Mouse (Mus musculus) C2C12 (cell line): Measurements from ENCODE around the gene Tmem185b. TPM values are rescaled to one million over a fixed set of nuclear protein-coding genes. Genes with fewer than 3 reads are reported as not detected.

Experiments
- H3K27me3 ChIP-seq: one replicate; pipeline ENCODE4 v1.6.1; 2011; ENCODE audit not compliant: control insufficient read depth, insufficient read depth, insufficient read length
- H3K36me3 ChIP-seq: one replicate; pipeline ENCODE4 v1.6.1; 2011; ENCODE audit not compliant: control insufficient read depth, insufficient read depth
- H3K4me3 ChIP-seq: one replicate; pipeline ENCODE4 v1.5.1; 2011; ENCODE audit warnings: mild to moderate bottlenecking, control low read depth; ENCODE audit not compliant: poor library complexity, insufficient read depth, severe bottlenecking
- H3K79me2 ChIP-seq: one replicate; pipeline ENCODE4 v1.6.1; 2011; ENCODE audit not compliant: control insufficient read depth, insufficient read depth
- H3K79me3 ChIP-seq: one replicate; pipeline ENCODE4 v1.6.1; 2011; ENCODE audit warnings: low read depth, control low read depth
- H3ac ChIP-seq: one replicate; pipeline ENCODE3; 2011; ENCODE audit warnings: low read depth; ENCODE audit not compliant: control insufficient read depth, insufficient read length
- CEBPB ChIP-seq: IDR thresholded peaks from one replicate; pipeline ENCODE4 v1.6.1; 2011; ENCODE audit warnings: low read depth, mild to moderate bottlenecking, control low read depth, moderate library complexity
- CTCF ChIP-seq: IDR thresholded peaks from one replicate; pipeline ENCODE4 v1.5.1; 2011; ENCODE audit not compliant: control insufficient read depth, insufficient read depth, insufficient read length
- FOSL1 ChIP-seq: IDR thresholded peaks from one replicate; pipeline ENCODE4 v1.8.0; 2011; ENCODE audit warnings: mild to moderate bottlenecking, low read length; ENCODE audit not compliant: poor library complexity, insufficient read depth, severe bottlenecking
- MAX ChIP-seq: IDR thresholded peaks from one replicate; pipeline ENCODE4 v1.6.1; 2011; ENCODE audit warnings: mild to moderate bottlenecking, control low read depth
- MYOD1 ChIP-seq: IDR thresholded peaks from one replicate; pipeline ENCODE4 v1.6.1; 2011; ENCODE audit warnings: low read depth; ENCODE audit not compliant: control insufficient read depth, insufficient read length
- MYOG ChIP-seq: IDR thresholded peaks from one replicate; pipeline ENCODE4 v1.6.1; 2011; ENCODE audit not compliant: control insufficient read depth, insufficient read length; ENCODE audit errors: extremely low read depth
- USF1 ChIP-seq: IDR thresholded peaks from one replicate; pipeline ENCODE4 v1.6.1; 2011; ENCODE audit warnings: low read depth, mild to moderate bottlenecking, control low read depth, moderate library complexity
- polyA plus RNA-seq: library from polyadenylated mRNA; unstranded; fragments of >200 nt; fragmentation: generic; extraction: Trizol; gene quantifications from one replicate; pipeline ENCODE4 v1.2.1, GENCODE M21; 2012; ENCODE audit warnings: missing spikeins

Tmem185b gene
- polyA plus RNA-seq, 1 experiment = 12.9 TPM

DNA sequence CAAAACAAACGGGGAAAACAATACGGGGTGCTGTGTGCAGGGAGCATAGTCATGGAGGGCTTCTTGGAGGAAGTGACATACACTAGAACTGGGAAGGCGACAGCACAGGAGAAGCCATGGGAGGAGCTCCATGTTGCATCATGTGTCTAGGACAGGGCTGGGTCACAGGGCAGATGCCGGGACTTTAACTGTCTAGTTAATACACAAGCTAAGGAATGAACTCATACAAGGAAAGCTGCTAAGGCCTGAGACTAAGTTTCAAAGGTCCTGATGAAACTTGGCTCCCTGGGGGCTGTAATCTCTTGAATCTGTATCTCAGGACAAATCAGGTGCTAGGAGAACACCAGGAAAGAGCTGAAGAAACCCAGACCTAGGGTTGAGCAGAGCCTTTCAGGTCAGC is 3.2 kb upstream of the Tmem185b start:
- Histone ChIP-seq H3ac (no peak overlapping the region), H3K79me2 (peaks cover 16% of the 10 kb centered on the region), H3K27me3 (no peaks in the 10 kb centered on the region), H3K4me3 (no peak overlapping the region), H3K36me3 (peaks cover 5% of the 10 kb centered on the region), H3K79me3 (peaks cover 3% of the 10 kb centered on the region)
- TF ChIP-seq CTCF (no peak), MYOG (no peak), FOSL1 (no peak), USF1 (no peak), MAX (no peak), CEBPB (no peak), MYOD1 (no peak)

DNA sequence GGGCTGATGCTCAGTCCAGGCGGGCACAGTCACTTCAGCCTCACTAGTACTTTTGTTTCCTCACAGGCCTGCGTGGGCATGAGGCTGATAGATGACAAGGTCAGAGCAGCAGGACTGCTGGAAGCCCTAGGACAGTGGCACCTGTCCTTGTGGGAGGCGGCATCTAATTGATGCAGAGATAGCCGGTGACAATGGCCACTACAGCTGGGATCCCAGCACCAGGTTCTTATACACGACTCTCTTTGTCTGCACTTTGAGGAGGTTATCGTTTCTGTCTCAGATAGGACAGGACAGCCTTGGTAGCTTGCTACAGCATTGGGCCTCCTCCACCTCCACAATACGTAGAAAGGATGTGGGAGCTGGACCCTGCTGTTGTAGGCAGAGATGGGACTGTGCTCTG is 2.6 kb upstream of the Tmem185b start:
- Histone ChIP-seq H3K79me3 (peaks cover 3% of the 10 kb centered on the region), H3K27me3 (no peaks in the 10 kb centered on the region), H3K4me3 (no peak overlapping the region), H3ac (no peak overlapping the region), H3K79me2 (peaks cover 16% of the 10 kb centered on the region), H3K36me3 (peaks cover 5% of the 10 kb centered on the region)
- TF ChIP-seq FOSL1 (no peak), MYOG (no peak), MYOD1 (no peak), CEBPB (no peak), MAX (no peak), CTCF (no peak), USF1 (no peak)

DNA sequence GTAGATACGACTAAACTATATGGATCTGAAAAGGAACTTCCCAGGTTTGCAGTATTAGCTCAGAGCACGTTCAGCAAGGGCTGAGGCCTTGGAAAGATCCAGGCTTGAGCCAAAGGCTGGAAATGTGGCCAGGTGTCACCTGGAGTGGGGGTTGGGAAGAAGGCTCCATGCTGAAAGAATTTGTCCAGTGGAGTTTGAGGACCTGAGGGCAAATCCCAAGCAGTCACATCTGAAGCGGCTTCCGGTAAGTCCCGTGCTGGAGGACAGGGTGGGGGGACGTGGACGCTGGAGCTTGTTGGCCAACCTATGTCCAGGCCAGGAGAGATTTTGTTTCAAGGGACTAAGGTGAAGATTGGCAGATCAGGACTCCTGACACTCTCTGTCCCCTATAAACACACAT is 2.1 kb upstream of the Tmem185b start:
- H3K4me3 ChIP-seq = no peak overlapping the region
- no peak for TF ChIP-seq MYOG
- no peak for TF ChIP-seq CTCF
- TF ChIP-seq MAX = no peak
- no peak for TF ChIP-seq CEBPB
- TF ChIP-seq MYOD1 = no peak
- no peak for TF ChIP-seq FOSL1
- TF ChIP-seq USF1 = no peak
- H3K79me3 ChIP-seq = peaks cover 3% of the 10 kb centered on the region
- H3K36me3 ChIP-seq = peaks cover 5% of the 10 kb centered on the region
- H3ac ChIP-seq = no peak overlapping the region
- H3K27me3 ChIP-seq = no peaks in the 10 kb centered on the region
- H3K79me2 ChIP-seq = peaks cover 16% of the 10 kb centered on the region

GRCm38 (mm10) chr1:119525004-119525444 is 936 bp upstream of the Tmem185b start:
- Histone ChIP-seq H3K79me2 (peaks cover 16% of the 10 kb centered on the region), H3K36me3 (peaks cover 5% of the 10 kb centered on the region), H3K4me3 (no peak overlapping the region), H3K27me3 (no peaks in the 10 kb centered on the region), H3ac (no peak overlapping the region), H3K79me3 (peaks cover 3% of the 10 kb centered on the region)
- TF ChIP-seq MYOG (no peak), USF1 (no peak), FOSL1 (no peak), MAX (no peak), CTCF (no peak), MYOD1 (no peak), CEBPB (no peak)

DNA sequence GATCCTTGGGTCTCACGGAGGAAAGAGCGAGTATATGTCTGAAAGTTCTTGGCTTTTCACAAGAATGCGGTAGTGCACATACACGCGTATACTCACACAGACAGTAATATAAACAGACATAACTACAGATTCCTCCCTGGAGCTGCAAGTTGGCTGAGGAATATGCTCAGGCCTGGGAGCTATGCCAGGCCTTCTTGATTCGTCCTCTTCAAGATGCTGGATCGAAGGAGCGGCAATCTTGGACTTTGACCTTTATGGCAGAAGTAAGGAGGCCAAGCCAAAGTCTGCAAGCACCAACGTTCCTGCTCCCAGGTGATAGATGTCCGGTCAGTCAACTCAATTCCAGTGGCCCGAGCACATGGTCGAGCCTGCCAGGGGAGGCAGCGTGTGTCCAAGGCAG is 5.0 kb downstream of the Tmem185b start:
- Histone ChIP-seq H3ac (no peak overlapping the region), H3K79me2 (peaks cover 16% of the 10 kb centered on the region), H3K27me3 (no peaks in the 10 kb centered on the region), H3K4me3 (no peak overlapping the region), H3K36me3 (peaks cover 5% of the 10 kb centered on the region), H3K79me3 (peaks cover 3% of the 10 kb centered on the region)
- no peak for TF ChIP-seq USF1
- TF ChIP-seq MYOD1 = no peak
- TF ChIP-seq MAX = no peak
- TF ChIP-seq CEBPB = no peak

- no peak overlapping the region for H3K4me3 ChIP-seq
- H3K79me3 ChIP-seq = no peaks in the 10 kb centered on the region
- no peak overlapping the region for H3ac ChIP-seq
- H3K79me2 ChIP-seq = peaks cover 5% of the 10 kb centered on the region
- H3K27me3 ChIP-seq = no peaks in the 10 kb centered on the region
- no peak for TF ChIP-seq CTCF
- TF ChIP-seq FOSL1 = no peak
- no peak for TF ChIP-seq MYOD1
- TF ChIP-seq MAX = no peak
- no peak for TF ChIP-seq USF1
- TF ChIP-seq MYOG = no peak
- TF ChIP-seq CEBPB = no peak
- H3K36me3 ChIP-seq = peaks cover 1% of the 10 kb centered on the region
Observed at GRCm38 (mm10) chr1:119532165-119532564, 6.2 kb downstream of the Tmem185b start.
